Mouse (Mus musculus) spleen, adult 2 months (tissue): ENCODE measurements at regions not wholly inside any gene's neighbourhood (a gene's known extent, or its start where the extent isn't known, plus 50 kb on each side); places are given as distances from the start of the nearest gene placed in this dataset.

Experiments
- CTCF ChIP-seq: fragments of 200-500 bp; IDR thresholded peaks from 2 replicates; pipeline ENCODE4 v1.5.1; 2011; ENCODE audit warnings: mild to moderate bottlenecking, inconsistent platforms; ENCODE audit not compliant: insufficient read depth, insufficient read length, insufficient replicate concordance; ENCODE audit errors: extremely low read depth
- POLR2A ChIP-seq: fragments of 200-500 bp; IDR thresholded peaks from 2 replicates; pipeline ENCODE4 v1.6.1; 2011; ENCODE audit warnings: low read depth, low read length, inconsistent platforms

DNA sequence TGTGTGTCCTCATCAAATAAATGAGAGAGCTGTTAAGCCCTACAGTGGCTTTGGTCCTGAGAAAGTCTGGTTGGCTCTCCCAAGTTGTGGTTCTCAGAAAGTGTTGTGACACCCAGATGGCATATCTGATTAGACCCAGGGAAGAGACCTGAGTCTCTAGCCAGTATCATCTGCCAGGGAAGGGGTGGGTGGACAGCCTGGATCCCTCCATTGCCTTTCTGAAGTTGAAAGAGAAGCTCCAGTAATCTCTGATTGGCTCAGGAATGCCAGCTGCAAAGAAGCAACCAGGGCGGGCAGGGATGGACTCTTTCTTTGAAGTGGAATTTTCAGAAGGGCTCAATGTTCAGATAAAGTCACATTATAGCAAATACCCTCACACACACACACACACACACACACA is 361.8 kb upstream of the Gm10131 start:
- TF ChIP-seq POLR2A (no peak), CTCF (no peak)
